Mouse (Mus musculus) liver (tissue): ENCODE measurements at regions not wholly inside any gene's neighbourhood (a gene's known extent, or its start where the extent isn't known, plus 50 kb on each side); places are given as distances from the start of the nearest gene placed in this dataset.
A peak's percentile ranks its signal among the peaks of the same experiment; 100 is the strongest.

Source experiments
- DNase-seq: peaks from one replicate; pipeline ENCODE4 v3.0.0-alpha.2; 2020; ENCODE audit warnings: mixed read lengths

DNA sequence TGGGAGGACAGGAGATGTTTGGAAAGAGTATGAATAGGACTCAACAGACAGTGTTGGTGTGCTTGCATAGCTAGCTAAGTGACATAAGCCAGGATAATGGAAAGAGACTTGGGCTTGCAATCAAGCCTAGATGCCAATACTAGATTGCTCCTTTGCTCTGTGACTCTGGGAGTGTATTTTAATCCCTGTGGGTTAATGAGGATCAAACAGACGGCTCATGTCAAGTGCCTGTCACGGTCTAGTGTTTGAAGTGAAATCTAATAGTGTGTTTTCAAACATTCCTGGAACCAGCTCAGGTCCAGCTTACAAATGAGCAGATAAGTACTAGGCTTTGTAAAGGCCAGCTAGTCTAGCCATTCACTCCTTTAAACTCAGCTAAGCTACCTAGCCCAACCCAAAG, 64.1 kb upstream of the Ranbp3l start:
- no peak for DNase-seq

DNA sequence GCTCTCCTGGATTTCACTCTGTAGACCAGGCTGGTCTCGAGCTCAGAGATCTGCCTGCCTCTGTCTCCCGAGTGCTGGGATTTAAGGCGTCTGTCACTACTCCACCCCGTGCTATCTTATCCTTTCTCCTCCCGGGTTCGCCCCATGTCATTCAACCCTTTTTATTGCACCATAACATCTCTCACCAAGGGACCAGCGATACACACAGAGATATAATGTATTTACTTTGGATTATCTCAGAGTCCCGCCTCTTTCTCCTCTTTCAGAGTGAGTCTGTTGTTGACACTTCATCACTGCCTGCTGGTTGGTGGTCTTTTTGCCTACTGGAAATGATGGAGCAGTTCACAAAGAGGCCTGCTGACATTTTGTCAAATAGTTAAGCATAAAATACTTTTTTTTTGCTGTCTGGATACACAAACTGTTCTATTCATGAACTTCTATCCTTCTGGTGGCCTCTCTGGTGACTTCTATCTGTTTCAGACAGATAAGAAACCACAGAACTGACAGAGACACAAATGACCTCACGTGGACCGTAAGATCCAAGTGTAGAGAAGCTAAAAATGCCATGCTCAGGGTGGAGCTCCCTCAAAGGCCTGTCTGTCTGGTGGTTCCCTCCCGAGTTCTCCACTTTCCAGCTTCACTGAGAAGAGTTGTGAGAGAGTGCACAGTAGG, 70.1 kb upstream of the Ranbp3l start:
- DNase-seq: peak; percentile 14

DNA sequence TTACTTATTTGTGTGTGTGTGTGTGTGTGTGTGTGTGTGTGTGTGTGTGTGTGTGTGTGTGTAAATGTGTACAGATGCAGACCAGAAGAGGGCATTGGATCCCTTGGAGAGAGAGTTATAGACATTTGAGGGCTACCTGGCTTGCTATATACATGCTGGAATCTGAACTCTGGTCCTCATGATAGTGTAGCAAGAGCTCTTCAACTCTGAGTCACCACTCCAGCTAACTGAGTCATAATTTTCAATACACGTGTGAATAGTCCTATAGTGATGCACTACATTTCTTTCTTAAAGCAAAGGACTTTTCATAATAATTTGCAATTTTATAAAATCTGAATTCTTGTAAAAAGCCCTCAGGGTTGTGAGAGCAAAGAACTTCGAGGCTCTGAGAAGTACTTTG, 70.9 kb upstream of the Ranbp3l start:
- no peak for DNase-seq

DNA sequence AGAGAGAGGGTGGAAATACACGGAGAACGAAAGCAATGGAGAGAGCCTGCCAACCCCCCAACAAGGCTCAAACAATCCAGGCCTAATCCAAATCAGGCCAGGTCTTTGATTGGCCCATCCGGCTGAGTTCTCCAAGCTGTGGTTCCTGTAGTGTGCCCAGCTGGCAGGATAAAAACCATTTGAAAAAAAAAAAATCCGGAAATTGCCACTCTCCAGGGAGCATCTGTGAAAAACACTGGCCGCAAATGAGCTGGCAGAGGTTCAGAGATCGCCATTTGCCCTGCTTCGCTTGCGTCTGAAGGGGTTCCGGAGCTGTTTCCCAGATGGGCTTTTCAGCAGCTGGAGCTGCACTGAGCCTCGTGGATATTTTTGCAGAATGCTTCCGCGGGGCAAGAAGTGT, 71.4 kb upstream of the Ranbp3l start:
- no peak for DNase-seq

DNA sequence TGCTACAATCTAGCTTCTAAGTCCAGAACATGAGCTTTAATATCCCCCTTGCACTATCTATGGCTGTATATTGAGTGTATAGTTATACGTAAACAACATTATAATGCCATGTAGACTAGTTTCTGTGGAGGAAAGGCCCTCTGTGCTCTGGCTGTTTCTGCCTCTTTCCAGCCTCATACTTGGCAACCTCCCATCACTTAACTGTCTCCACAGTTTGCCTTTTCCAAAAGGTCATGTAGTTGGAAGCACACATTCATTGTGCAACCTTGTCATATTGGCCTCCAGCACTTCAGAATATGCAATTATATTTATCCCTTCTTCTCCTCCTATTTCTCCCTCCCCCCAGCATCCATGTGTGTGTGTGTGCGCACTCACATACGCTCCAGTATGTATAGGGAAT, 82.2 kb upstream of the Ranbp3l start:
- no peak for DNase-seq

DNA sequence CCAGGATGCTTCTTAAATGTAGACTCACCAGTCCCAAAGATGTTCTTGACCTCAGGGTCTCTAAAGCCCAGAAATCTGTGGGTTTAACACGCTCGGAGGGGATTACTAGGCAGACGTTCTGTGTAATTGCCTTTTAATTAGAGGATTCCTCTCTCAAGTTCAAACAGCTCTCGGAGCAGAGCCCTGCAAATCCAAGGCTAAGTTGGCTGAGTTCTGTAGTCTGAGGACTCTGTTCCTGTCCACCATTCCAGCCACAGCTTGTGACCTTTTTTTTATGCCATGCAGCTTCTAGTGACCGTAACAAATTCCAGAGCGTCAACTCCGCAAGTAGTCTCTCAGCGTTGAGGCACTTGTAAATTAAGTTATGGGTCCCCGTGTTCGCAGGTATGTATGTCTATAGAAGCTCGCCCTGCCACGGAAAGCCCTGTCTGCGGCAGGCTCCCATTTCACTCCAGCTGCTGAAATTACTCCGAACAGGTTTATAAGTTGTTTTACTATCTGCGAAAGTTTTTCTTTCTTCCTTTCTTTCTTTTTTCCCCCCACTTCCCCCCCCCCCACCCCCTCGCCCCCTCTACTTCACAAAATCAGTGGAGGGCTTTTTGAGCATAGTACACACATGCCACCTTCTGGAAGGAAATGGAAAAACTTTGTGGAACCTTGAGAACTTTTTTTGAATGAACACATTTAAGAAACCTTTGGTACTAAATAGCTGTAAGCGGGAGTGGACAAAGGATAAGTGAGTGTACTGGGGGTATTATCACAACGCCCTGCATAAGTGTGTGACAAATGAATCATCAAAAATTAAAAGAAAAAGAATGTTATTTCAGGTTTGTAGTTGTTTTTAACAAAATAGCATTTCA, 82.9 kb upstream of the Ranbp3l start:
- no peak for DNase-seq

DNA sequence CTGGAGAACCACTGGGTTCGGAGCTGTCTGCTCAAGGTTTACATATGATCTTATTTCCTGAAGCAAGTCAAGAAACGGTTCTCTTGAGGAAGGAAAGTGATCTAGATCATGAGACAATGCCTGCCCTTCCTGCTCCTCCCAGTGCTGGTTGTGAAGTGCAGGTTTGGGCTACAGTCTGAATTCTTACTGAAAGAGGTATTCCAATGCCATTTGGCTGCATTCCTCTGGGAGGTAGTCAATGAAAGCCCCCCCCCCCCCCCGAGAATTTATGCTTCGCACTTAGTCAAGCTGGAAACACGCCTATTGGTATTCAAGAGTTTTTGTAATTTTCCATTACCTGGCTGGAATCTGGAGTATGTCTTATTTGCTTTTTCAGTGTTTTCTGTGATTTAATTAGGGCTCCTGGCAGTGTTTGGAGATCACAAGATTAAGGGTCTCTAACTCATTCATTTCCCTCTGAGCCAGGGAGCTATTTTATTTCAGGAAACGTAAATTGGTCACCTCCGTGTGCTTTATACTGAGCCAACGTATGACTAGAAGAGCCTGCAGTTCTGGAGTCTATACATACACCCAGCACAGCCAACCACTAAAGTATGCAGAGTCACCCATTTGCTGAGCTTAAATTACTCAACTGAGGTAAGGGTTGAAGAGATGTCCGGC, 84.7 kb upstream of the Ranbp3l start:
- no peak for DNase-seq

DNA sequence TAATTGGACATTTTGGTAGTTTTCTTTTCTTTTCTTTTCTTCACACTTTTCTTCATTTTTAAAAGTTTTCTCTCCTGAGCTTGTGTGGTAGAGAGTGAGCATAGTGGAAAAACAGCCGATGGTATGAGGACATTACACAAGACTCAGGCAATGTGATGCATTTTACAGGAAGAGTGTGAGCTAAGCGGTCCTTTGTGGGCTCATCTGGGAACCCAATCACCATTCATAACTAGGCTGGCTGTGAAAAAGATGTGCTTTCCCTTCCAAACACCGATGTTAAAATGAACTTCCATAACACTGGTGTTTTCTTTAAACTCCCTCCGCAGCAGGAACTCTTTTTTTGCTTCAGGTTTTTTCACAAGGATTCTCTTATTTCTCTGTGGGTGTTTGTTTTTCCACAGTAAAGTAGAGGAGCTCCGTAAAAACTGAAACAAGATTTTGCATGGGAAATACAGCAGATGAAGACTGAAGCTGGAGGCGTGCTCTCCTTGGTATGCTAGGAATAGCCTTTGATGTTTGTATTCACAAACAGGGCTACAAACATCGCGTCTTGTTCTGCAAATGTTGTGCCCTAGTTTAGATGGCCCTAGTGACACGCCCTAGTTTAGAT, 92.8 kb upstream of the Ranbp3l start:
- DNase-seq: no peak

DNA sequence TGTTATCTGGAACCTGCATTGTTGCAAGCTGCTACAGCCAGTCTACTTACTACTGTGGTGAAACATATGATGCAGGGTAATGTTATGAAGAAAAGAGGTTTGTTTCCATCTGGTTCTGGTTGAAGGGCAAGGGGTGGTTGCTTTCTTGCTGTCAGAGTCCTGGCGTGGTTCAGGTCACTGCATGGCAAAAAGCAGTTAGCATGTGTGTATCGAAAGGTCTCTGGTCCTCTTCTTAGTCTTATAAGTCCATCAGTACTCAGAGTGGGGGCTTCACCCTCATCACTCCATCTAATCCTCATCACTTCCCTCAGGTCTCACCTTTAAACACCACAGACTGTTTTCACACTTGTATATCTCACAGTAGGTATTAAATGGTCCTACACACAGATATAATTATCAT, 99.7 kb upstream of the Ranbp3l start:
- no peak for DNase-seq

DNA sequence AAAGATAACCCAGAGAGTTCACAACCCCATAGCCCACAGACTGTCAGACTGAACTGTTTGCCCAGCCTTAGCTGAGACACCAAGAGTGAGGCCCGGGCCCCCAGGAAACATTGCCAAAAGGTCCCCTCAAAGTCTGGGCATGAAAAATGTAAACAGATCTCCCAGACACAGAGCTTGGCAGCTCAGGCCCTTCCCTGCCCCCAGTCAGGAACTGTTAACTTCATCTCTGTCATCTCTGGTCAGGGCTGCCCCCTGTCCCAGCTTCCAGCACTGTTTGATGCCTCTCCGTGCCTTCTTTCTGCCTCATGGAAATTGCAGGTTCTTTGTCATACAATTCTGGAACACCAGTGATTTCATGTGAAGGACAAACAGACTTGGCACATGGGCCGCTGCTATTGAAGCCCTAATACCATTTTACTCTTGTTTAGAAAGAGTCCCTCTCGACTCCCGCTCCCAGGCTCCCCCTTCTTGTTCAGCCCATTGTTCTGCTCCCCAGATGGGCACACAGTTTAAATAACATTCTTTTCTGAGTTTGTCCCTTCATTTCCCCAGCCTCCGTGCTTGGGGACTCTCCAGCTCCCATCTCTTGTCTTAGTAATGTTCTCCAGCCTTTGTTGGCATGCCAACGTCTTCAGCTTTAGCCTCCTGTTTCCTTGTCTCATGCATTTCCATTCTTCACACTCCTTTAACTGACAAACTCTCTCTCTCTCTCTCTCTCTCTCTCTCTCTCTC, 100.4 kb upstream of the Ranbp3l start:
- DNase-seq: no peak

DNA sequence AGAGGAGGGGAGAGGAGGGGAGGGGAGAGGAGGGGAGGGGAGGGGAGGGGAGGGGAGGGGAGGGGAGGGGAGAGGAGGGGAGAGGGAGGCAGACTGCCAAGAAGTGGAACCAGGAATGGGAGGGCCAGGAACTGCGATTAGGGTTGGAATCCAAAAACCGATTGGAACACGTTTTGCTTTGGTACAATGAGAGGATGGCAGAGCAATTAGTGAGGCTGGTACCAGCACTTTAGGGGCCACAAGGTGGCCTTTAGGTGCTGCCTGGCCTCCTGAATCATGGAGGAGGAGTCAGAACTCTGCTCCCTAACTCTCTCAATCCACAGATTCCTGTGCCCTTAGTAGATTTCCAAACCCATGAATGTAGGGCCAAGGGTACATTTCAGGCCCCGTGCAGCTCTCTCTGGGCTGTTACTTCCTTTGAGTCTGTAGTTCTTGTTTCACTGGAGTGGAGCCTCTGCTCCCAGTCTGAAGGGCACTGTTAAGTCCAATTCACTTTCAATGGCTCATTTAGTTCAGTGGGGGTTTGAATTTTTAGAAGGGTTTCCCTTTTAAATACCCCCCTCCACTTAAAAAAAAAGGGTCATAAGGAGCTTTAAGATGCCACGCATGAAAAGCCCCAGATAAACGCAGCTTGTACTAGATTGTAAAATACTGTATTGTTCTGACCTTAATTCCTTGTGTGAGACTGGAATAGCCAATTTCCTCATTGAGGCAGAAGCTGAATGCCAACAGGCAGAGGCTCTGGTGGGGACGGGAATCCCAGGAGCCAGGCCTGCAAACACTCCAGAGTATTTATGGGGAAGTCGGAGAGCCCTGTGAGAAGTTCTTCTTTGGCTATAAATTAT, 102.4 kb upstream of the Ranbp3l start:
- no peak for DNase-seq

DNA sequence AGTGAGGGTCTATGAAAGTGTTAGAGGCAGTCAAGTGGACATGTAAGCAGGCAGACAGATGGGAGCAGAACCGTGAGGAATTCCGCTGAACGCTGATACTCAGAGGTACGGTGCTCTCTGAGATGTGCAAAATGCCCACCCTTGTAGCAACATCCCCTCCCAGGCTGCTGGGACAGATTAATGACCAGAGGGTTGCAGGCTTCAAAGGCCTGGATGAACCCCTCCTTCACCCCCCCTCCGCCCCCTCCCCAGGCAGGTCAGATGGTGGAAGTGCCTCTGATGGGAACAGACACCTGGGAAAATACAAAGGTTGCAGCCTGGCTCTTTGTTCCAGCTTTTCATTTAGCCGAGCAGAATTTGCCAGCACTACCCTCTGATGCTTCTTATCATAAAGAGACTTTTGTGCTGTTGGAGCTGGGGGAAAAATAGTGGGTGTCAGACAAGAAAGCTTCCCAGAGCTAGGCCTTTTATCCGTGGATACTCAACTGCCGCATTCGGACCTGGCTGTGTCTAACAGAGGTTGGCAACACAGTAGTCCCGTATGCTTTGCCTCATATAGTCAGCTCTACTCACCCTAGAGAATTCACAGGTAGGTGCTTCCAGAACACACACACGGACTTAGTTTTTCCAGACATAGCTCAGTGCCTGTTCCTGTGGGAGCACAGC, 111.2 kb upstream of the Ranbp3l start:
- no peak for DNase-seq

DNA sequence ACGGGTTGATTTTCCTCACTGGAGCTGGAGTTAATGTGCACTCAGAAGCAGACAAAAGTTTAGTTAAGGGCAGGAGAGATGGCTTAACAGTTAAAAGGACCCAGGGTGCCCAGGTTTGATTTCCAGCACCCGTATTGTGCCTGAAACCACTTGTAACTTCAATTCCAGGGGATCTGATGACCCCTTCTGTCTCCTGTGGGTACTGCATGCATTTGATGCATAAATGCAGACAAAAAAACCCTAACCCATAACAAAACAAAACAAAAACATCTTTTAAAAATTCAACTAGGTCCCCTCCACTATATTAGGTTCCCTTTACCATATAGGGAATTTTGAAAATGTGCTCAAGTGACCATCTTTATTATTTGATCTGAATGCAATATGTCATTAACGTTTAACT, 112.2 kb upstream of the Ranbp3l start:
- no peak for DNase-seq

DNA sequence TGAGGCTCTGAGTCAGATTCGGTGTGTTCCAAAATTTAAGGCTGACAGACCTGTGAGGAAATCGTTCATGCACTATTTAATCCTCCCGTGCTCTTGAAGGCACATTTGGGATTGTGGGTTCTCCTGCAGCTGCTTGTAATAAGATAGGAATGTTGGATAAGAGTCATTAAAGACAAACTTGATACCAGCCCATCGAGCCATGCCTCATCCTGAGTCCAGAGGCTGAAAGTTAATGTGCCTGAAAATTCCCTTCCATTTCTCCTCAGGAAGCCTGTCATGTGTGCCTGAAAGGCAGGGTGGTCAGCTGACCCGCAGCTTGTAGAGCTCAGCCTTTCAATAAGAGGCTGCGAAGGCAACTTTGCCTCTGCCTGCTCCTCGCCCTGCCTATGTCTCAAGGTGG, 113.4 kb upstream of the Ranbp3l start:
- no peak for DNase-seq

DNA sequence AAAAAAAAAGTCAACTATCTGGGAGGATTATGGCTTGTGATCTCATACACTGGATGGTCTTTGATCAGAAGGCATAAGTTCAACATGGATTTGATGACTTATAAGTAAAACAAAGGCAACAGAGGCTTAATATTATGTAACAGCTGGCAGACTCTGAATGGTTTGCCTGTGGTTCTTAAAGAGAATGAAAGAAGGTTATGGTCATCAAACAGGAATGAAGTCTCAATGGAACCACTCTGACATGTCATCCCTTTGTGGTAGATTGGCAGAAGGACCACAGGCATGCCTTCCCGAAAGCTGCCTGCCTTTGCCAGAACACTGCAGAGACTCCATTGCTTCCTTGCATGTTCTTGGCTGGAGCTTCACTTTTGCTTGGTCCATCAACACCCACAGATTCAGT, 116.8 kb upstream of the Ranbp3l start:
- no peak for DNase-seq

DNA sequence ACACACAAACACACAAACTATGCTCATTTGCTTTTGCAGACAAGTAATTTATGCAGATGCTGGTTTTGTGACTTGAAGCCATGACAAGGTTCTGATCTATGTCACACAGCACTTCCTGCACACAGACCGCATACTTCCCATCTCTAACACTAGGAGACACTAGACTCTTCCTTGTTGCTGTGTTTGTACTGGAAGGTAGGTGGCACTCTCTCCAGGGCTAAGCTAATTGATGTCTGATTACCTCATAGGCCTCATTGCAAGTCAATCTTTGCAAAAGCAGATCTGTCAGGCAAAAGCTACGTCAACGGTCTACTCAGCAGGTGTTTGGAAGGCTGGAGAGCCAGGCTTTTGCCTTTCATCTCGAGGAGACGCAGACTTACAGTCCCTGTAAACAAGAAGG, 118.3 kb upstream of the Ranbp3l start:
- no peak for DNase-seq

DNA sequence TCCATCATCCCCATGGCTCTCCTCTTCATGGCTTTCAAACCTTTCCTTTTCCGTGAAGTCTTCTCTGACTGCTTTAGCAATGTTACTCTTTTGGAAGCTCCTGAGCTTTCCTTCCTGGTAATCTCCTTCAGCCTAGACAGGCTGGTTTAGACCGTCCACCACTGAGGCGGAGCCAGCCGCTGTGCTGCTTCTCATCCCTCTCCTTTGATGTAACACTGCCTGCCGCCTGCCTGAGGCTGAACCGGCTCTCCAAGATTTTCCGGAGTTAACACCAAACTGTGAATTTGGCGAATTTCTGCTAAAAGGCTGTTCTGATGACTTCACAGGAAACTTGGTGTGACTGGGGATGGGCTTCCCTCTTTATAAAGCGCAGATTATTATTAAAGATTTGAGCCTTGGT, 125.6 kb upstream of the Ranbp3l start:
- no peak for DNase-seq

DNA sequence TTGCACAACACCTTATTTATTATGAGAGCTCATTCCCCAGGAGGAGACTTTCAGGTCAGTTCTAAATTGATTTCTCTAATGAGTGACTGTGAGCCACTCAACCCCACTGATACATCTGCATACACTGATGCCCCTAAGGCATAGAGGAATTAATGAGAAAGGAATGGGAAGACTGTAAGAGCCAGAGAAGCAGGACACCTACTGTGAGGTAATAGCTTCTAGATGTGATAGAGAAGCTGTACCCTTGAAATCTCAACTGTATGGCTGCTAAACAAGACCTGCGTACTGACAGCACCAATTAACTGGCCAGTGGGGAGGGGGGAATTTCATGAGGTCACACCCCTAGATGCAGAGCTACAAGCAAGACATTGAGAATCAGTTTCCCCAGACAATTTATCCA, 128.3 kb upstream of the Ranbp3l start:
- no peak for DNase-seq

DNA sequence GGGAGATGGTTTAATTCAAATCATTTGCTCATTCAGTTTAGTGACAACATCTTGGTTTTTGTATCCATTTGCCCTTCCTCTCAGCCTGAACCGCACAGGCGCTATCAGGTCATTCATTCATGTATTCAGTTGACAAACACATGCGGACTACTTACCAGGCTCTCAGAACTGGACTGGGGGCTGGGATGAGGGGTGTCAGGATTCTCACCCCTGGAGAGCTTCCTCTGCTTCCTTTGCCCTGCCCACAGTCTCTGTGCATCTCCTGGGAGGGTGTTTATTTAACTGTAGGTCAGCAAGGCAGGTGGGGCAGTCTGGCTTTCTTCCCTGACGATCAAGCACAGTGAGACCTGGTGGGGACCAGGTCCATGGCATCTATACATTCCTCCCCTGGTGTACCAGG, 123.6 kb upstream of the Slc1a3 start:
- no peak for DNase-seq

DNA sequence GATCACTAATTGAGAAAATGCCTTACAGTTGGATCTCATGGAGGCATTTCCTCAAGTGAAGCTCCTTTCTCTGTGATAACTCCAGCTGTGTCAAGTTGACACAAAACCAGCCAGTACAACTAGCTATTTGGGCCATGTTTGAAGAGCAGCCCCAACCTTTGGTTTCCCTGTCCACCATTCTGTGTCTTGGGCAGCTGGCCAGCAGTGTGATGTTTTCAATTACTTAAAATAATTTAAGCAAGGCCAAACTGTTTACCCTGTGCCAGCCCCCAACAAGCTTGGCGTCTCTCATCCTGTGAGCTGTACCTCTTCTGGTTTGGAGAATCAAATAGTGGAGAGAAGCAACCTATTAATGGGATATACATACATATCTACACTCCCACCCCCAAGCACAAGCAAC, 122.4 kb upstream of the Slc1a3 start:
- DNase-seq: no peak
